Mouse (Mus musculus): ENCODE data around the gene Alg5. TPM values are rescaled to one million over a fixed set of nuclear protein-coding genes. Genes with fewer than 3 reads are reported as not detected.

Alg5 gene
- total and polyA plus RNA-seq, 2 experiments from 2014 or later, result 16.3 to 65.1 TPM

GRCm38 (mm10) chr3:54708972-54709371 lies 26.4 kb upstream of the Alg5 start:
- 93% methylated on average over 9 of the region's 9 CpGs for WGBS
- TF ChIP-seq CTCF (IDR thresholded peaks at IDR 0.05; ENCODE audit: low read depth), result no peak
- Histone ChIP-seq H3K4me1 (ENCODE audit: insufficient read depth, low read length) (no peaks in the 10 kb centered on the region), H3K27me3 (ENCODE audit: insufficient read depth, low read length) (no peaks in the 10 kb centered on the region), H3K36me3 (ENCODE audit: insufficient read depth, low read length) (peaks cover 54% of the 10 kb centered on the region), H3K27ac (no peak overlapping the region), H3K4me3 (ENCODE audit: low read length) (no peak overlapping the region), H3K9ac (replicated peaks; ENCODE audit: low read length) (no peak overlapping the region), H3K4me2 (ENCODE audit: low read depth, low read length) (no peak overlapping the region), H3K9me3 (ENCODE audit: low read length) (no peaks in the 10 kb centered on the region)
- DNase-seq (ENCODE audit: low spot score) (no peak), ATAC-seq (no peak)

GRCm38 (mm10) chr3:54714253-54714652 lies 21.1 kb upstream of the Alg5 start, which contains the start of gene Gm21958:
Gene Gm21958 (minus strand): TSS chr3:54714353.
- H3K27ac ChIP-seq, result no peak within 1 kb of the TSS
- H3K36me3 ChIP-seq (ENCODE audit: insufficient read depth, low read length), result peaks cover 57% of the 10 kb centered on the region
- no peak for TF ChIP-seq CTCF (IDR thresholded peaks at IDR 0.05; ENCODE audit: low read depth)
- no peak for ATAC-seq
- no peak for DNase-seq (ENCODE audit: low spot score)
- H3K9ac ChIP-seq (replicated peaks; ENCODE audit: low read length), result no peak within 1 kb of the TSS
- H3K4me2 ChIP-seq (ENCODE audit: low read depth, low read length), result no peak within 1 kb of the TSS
- WGBS, result 93% methylated on average over 6 of the region's 6 CpGs
- H3K4me1 ChIP-seq (ENCODE audit: insufficient read depth, low read length), result no peaks in the 10 kb centered on the region
- H3K4me3 ChIP-seq (ENCODE audit: low read length), result no peak within 1 kb of the TSS
- H3K27me3 ChIP-seq (ENCODE audit: insufficient read depth, low read length), result no peaks in the 10 kb centered on the region
- H3K9me3 ChIP-seq (ENCODE audit: low read length), result no peaks in the 10 kb centered on the region

GRCm38 (mm10) chr3:54715461-54715860 lies 19.9 kb upstream of the Alg5 start:
- H3K27me3 ChIP-seq (ENCODE audit: insufficient read depth, low read length), result no peaks in the 10 kb centered on the region
- no peak overlapping the region for H3K27ac ChIP-seq
- no peak overlapping the region for H3K4me2 ChIP-seq (ENCODE audit: low read depth, low read length)
- H3K4me1 ChIP-seq (ENCODE audit: insufficient read depth, low read length), result no peaks in the 10 kb centered on the region
- no peak overlapping the region for H3K4me3 ChIP-seq (ENCODE audit: low read length)
- ATAC-seq (no peak), DNase-seq (ENCODE audit: low spot score) (no peak)
- H3K36me3 ChIP-seq (ENCODE audit: insufficient read depth, low read length), result peaks cover 51% of the 10 kb centered on the region
- 95% methylated on average over 6 of the region's 6 CpGs for WGBS
- H3K9me3 ChIP-seq (ENCODE audit: low read length), result no peaks in the 10 kb centered on the region
- no peak for TF ChIP-seq CTCF (IDR thresholded peaks at IDR 0.05; ENCODE audit: low read depth)
- H3K9ac ChIP-seq (replicated peaks; ENCODE audit: low read length), result no peak overlapping the region

- Histone ChIP-seq H3K27me3 (ENCODE audit: insufficient read depth, low read length) (no peaks in the 10 kb centered on the region), H3K4me3 (ENCODE audit: low read length) (no peak overlapping the region), H3K4me2 (ENCODE audit: low read depth, low read length) (no peak overlapping the region), H3K9ac (replicated peaks; ENCODE audit: low read length) (no peak overlapping the region), H3K27ac (no peak overlapping the region), H3K9me3 (ENCODE audit: low read length) (no peaks in the 10 kb centered on the region), H3K36me3 (ENCODE audit: insufficient read depth, low read length) (peaks cover 40% of the 10 kb centered on the region), H3K4me1 (ENCODE audit: insufficient read depth, low read length) (no peaks in the 10 kb centered on the region)
- ATAC-seq, result no peak
- DNase-seq (ENCODE audit: low spot score), result peak; percentile 19
- 40% methylated on average over 6 of the region's 6 CpGs for WGBS
- TF ChIP-seq CTCF (IDR thresholded peaks at IDR 0.05; ENCODE audit: low read depth), result no peak
Measured at GRCm38 (mm10) chr3:54717348-54717747, 18.0 kb upstream of the Alg5 start.

GRCm38 (mm10) chr3:54718947-54719346 lies 16.4 kb upstream of the Alg5 start:
- ATAC-seq (no peak), DNase-seq (ENCODE audit: low spot score) (no peak)
- Histone ChIP-seq H3K36me3 (ENCODE audit: insufficient read depth, low read length) (peaks cover 42% of the 10 kb centered on the region), H3K27me3 (ENCODE audit: insufficient read depth, low read length) (no peaks in the 10 kb centered on the region), H3K4me1 (ENCODE audit: insufficient read depth, low read length) (no peaks in the 10 kb centered on the region), H3K9me3 (ENCODE audit: low read length) (no peaks in the 10 kb centered on the region), H3K9ac (replicated peaks; ENCODE audit: low read length) (no peak overlapping the region), H3K4me3 (ENCODE audit: low read length) (no peak overlapping the region), H3K27ac (no peak overlapping the region), H3K4me2 (ENCODE audit: low read depth, low read length) (no peak overlapping the region)
- WGBS, result 51% methylated on average over 3 of the region's 3 CpGs
- TF ChIP-seq CTCF (IDR thresholded peaks at IDR 0.05; ENCODE audit: low read depth), result no peak

GRCm38 (mm10) chr3:54723741-54724500 lies 11.4 kb upstream of the Alg5 start:
- WGBS, result 79% methylated on average over 10 of the region's 10 CpGs
- H3K36me3 ChIP-seq (ENCODE audit: insufficient read depth, low read length), result peaks cover 39% of the 10 kb centered on the region

GRCm38 (mm10) chr3:54725344-54725743 lies 10.0 kb upstream of the Alg5 start:
- H3K27ac ChIP-seq, result no peak overlapping the region
- H3K36me3 ChIP-seq (ENCODE audit: insufficient read depth, low read length), result peaks cover 49% of the 10 kb centered on the region
- 80% methylated on average over 2 of the region's 2 CpGs for WGBS
- H3K27me3 ChIP-seq (ENCODE audit: insufficient read depth, low read length), result no peaks in the 10 kb centered on the region
- no peak overlapping the region for H3K4me3 ChIP-seq (ENCODE audit: low read length)
- no peak for ATAC-seq
- no peaks in the 10 kb centered on the region for H3K9me3 ChIP-seq (ENCODE audit: low read length)
- H3K4me1 ChIP-seq (ENCODE audit: insufficient read depth, low read length), result no peaks in the 10 kb centered on the region
- H3K4me2 ChIP-seq (ENCODE audit: low read depth, low read length), result no peak overlapping the region
- no peak for TF ChIP-seq CTCF (IDR thresholded peaks at IDR 0.05; ENCODE audit: low read depth)
- DNase-seq (ENCODE audit: low spot score), result no peak
- H3K9ac ChIP-seq (replicated peaks; ENCODE audit: low read length), result no peak overlapping the region

More at GRCm38 (mm10) chr3:54723741-54724500, 11.4 kb upstream of the Alg5 start:
- Histone ChIP-seq H3K27me3 (ENCODE audit: insufficient read depth, low read length) (no peaks in the 10 kb centered on the region), H3K9ac (replicated peaks; ENCODE audit: low read length) (no peak overlapping the region), H3K27ac (no peak overlapping the region), H3K4me1 (ENCODE audit: insufficient read depth, low read length) (no peaks in the 10 kb centered on the region), H3K4me3 (ENCODE audit: low read length) (no peak overlapping the region), H3K9me3 (ENCODE audit: low read length) (no peaks in the 10 kb centered on the region), H3K4me2 (ENCODE audit: low read depth, low read length) (no peak overlapping the region)
- ATAC-seq (no peak), DNase-seq (ENCODE audit: low spot score) (no peak)
- TF ChIP-seq CTCF (IDR thresholded peaks at IDR 0.05; ENCODE audit: low read depth), result no peak

Measured in hindbrain, postnatal 0 days (tissue).